Comparison of ENCODE assay signal across 8 mouse cellular contexts in genomic region chr13:99837772-99838425, GRCm38 (mm10).
DNase-seq lines count a peak whose midpoint lies in the region; ATAC-seq and TF ChIP-seq lines count a peak whose summit lies in the region.

No protein-coding gene starts in this region.

- TF ChIP-seq EP300 in heart, postnatal 0 days (IDR thresholded peaks at IDR 0.05; ENCODE audit: low read depth): no peak
- TF ChIP-seq EP300 in liver, postnatal 0 days (IDR thresholded peaks at IDR 0.05; ENCODE audit: low read depth): no peak

- H3K9me3 ChIP-seq in ES-E14 (ENCODE audit: control insufficient read depth, insufficient read depth, low read depth, low read length): no peaks in the 10 kb centered on the region
- H3K9me3 ChIP-seq in forebrain, embryonic 14.5 days (replicated peaks; ENCODE audit: control insufficient read depth, low read length): no peaks in the 10 kb centered on the region
- peaks cover 18% of the 10 kb centered on the region; the same call in 1 of the 2 replicates for H3K9me3 ChIP-seq in heart, postnatal 0 days (replicated peaks; ENCODE audit: control insufficient read depth, low read length)
- peaks cover 13% of the 10 kb centered on the region for H3K9me3 ChIP-seq in liver, postnatal 0 days (ENCODE audit: low read length)

- H3K27ac ChIP-seq in ES-E14 (ENCODE audit: insufficient read depth, low read depth, low read length, poor library complexity, severe bottlenecking): no peak overlapping the region
- no peak overlapping the region for H3K27ac ChIP-seq in forebrain, embryonic 14.5 days (ENCODE audit: low read depth, low read length)
- H3K27ac ChIP-seq in heart, postnatal 0 days (ENCODE audit: low read depth): no peak overlapping the region
- no peak overlapping the region for H3K27ac ChIP-seq in liver, postnatal 0 days (ENCODE audit: low read depth)

- no peak overlapping the region for H3K9ac ChIP-seq in ES-E14 (ENCODE audit: insufficient read depth, low read depth, low read length, poor library complexity, severe bottlenecking)
- H3K9ac ChIP-seq in forebrain, embryonic 14.5 days (ENCODE audit: low read length): peak overlapping the region; percentile 18; the same call in 1 of the 2 replicates
- H3K9ac ChIP-seq in heart, postnatal 0 days (replicated peaks; ENCODE audit: low read depth, low read length): no peak overlapping the region
- no peak overlapping the region for H3K9ac ChIP-seq in liver, postnatal 0 days (replicated peaks)

- no peaks in the 10 kb centered on the region for H3K27me3 ChIP-seq in forebrain, embryonic 14.5 days (replicated peaks; ENCODE audit: control insufficient read depth, insufficient read depth, low read length)
- no peaks in the 10 kb centered on the region for H3K27me3 ChIP-seq in heart, postnatal 0 days (ENCODE audit: control insufficient read depth, insufficient read depth, low read length)
- H3K27me3 ChIP-seq in liver, postnatal 0 days (ENCODE audit: insufficient read depth, low read length): no peaks in the 10 kb centered on the region

- H3K4me2 ChIP-seq in forebrain, embryonic 14.5 days (ENCODE audit: low read length): no peak overlapping the region
- no peak overlapping the region for H3K4me2 ChIP-seq in heart, postnatal 0 days (ENCODE audit: low read depth, low read length)
- no peak overlapping the region for H3K4me2 ChIP-seq in liver, postnatal 0 days (ENCODE audit: low read depth, low read length)

- no peak overlapping the region for H3K4me3 ChIP-seq in ES-E14 (ENCODE audit: insufficient read depth in 1 of 2, low read depth in 1 of 2, low read length in 2 of 2, poor library complexity in 1 of 2, severe bottlenecking in 1 of 2)
- H3K4me3 ChIP-seq in forebrain, embryonic 14.5 days (ENCODE audit: low read depth, low read length): no peak overlapping the region
- no peak overlapping the region for H3K4me3 ChIP-seq in heart, postnatal 0 days (ENCODE audit: low read depth, low read length)
- H3K4me3 ChIP-seq in liver, postnatal 0 days (ENCODE audit: low read depth, low read length): no peak overlapping the region

- in situ Hi-C loops in ES-E14 (cut with MboI; ENCODE audit: low sequenced_read_pairs in 2 of 2, unreplicated experiment in 2 of 2): loop anchor here in 1 of 2 experiments (25.0 kb wide), 1 partner anchor 476 kb away; no protein-coding TSS in a partner anchor

- peak; percentile 90 for TF ChIP-seq CTCF in heart, postnatal 0 days (IDR thresholded peaks at IDR 0.05; ENCODE audit: low read depth)
- TF ChIP-seq CTCF in liver, postnatal 0 days (IDR thresholded peaks at IDR 0.05; ENCODE audit: low read depth): peak; percentile 73

- 35% methylated on average over 11 of the region's 11 CpGs for WGBS in forebrain, embryonic 14.5 days
- 35% methylated on average over 11 of the region's 11 CpGs for WGBS in heart, postnatal 0 days
- WGBS in liver, postnatal 0 days (ENCODE audit: insufficient replicate concordance): 43% methylated on average over 11 of the region's 11 CpGs

- peak; percentile 77 for DNase-seq in ES-E14 (ENCODE audit: low read depth, low spot score)
- peak; percentile 40 for DNase-seq in c-Kit-positive CD71-positive TER-119-negative erythroid progenitor cells, embryonic 14.5 days (ENCODE audit: low read depth)
- peak; percentile 97 for DNase-seq in forebrain, embryonic 14.5 days (ENCODE audit: low spot score)
- peak; percentile 62 for DNase-seq in heart, postnatal 0 days (ENCODE audit: low spot score)
- peak; percentile 78 to 84 for DNase-seq in kidney, postnatal 4 days
- DNase-seq in liver, postnatal 0 days: peak; percentile 44
- peak; percentile 26 for DNase-seq in ovary, postnatal 10 days (ENCODE audit: low spot score)
- peak; percentile 32 for DNase-seq in yolk sac, embryonic 10.5 days (ENCODE audit: low spot score)

- no peaks in the 10 kb centered on the region for H3K36me3 ChIP-seq in ES-E14 (ENCODE audit: control insufficient read depth, insufficient read depth, low read length, poor library complexity, severe bottlenecking)
- H3K36me3 ChIP-seq in forebrain, embryonic 14.5 days (ENCODE audit: control insufficient read depth, insufficient read depth, low read length): no peaks in the 10 kb centered on the region
- no peaks in the 10 kb centered on the region for H3K36me3 ChIP-seq in heart, postnatal 0 days (replicated peaks; ENCODE audit: control insufficient read depth, insufficient read depth, low read length)
- no peaks in the 10 kb centered on the region for H3K36me3 ChIP-seq in liver, postnatal 0 days (replicated peaks; ENCODE audit: insufficient read depth, low read length)

- peak; percentile 89 for ATAC-seq in forebrain, embryonic 14.5 days
- peak; percentile 51 for ATAC-seq in heart, postnatal 0 days (ENCODE audit: insufficient read depth, low read depth)
- ATAC-seq in liver, postnatal 0 days: no peak

- H3K4me1 ChIP-seq in ES-E14 (ENCODE audit: control insufficient read depth in 2 of 2, insufficient read depth in 2 of 2, low read length in 2 of 2, poor library complexity in 1 of 2): no peaks in the 10 kb centered on the region
- no peaks in the 10 kb centered on the region for H3K4me1 ChIP-seq in forebrain, embryonic 14.5 days (ENCODE audit: control insufficient read depth, insufficient read depth, low read length)
- no peaks in the 10 kb centered on the region for H3K4me1 ChIP-seq in heart, postnatal 0 days (ENCODE audit: control insufficient read depth, insufficient read depth)
- H3K4me1 ChIP-seq in liver, postnatal 0 days (ENCODE audit: insufficient read depth): no peaks in the 10 kb centered on the region

TF ChIP-seq in ES-E14, 5 proteins besides CTCF, POLR2A, EP300 and RAD21:
- TF ChIP-seq CHD2 (IDR thresholded peaks at IDR 0.05; ENCODE audit: low read depth, low read length) (no peak), HCFC1 (IDR thresholded peaks at IDR 0.05; ENCODE audit: borderline replicate concordance, insufficient read depth, low read length) (no peak), ZNF384 (IDR thresholded peaks at IDR 0.05; ENCODE audit: low read depth, low read length) (no peak), MAFK (IDR thresholded peaks at IDR 0.05; ENCODE audit: insufficient read depth, low read depth, low read length) (no peak), ZC3H11A (IDR thresholded peaks at IDR 0.05; ENCODE audit: borderline replicate concordance, low read depth, low read length) (peak; percentile 87)

Comparison
In these comparisons a context has a peak if more than half of its experiments do, and no peak if none do; other contexts are left out.
1. DNase-seq: peak in every context shown above with its lines; median percentile 97 in forebrain, embryonic 14.5 days; 81 in kidney, postnatal 4 days; 77 in ES-E14; 62 in heart, postnatal 0 days; 44 in liver, postnatal 0 days; 40 in c-Kit-positive CD71-positive TER-119-negative erythroid progenitor cells, embryonic 14.5 days; 32 in yolk sac, embryonic 10.5 days; 26 in ovary, postnatal 10 days.